Mouse (Mus musculus) heart, postnatal 0 days (tissue): ENCODE data around the gene Tmem242. TPM values are rescaled to one million over a fixed set of nuclear protein-coding genes. Genes with fewer than 3 reads are reported as not detected.
"Not testable (repeated sequence)": the region's sequence is repeated elsewhere in the genome, so short reads cannot be mapped to it uniquely, and the experiment has no call there.

ENCODE experiments used
- ATAC-seq: fragments of 200-750 bp; cut with Nextera tagmentation; 2 replicates; pipeline ENCODE4 v1.8.0; 2017; ENCODE audit warnings: low read depth, moderate number of reproducible peaks, moderate library complexity; ENCODE audit not compliant: insufficient read depth
- DNase-seq: peaks from one replicate; pipeline ENCODE4 v3.0.0-alpha.2; 2016; ENCODE audit warnings: low spot score
- H3K27ac ChIP-seq: fragments of 300-500 bp; sonication (generic); 2 replicates; pipeline ENCODE4 v1.5.1; 2014; ENCODE audit warnings: low read depth, mild to moderate bottlenecking
- H3K27me3 ChIP-seq: fragments of 300-500 bp; sonication (generic); 2 replicates; pipeline ENCODE4 v1.6.1; 2014; ENCODE audit warnings: low read length, mixed read lengths; ENCODE audit not compliant: control insufficient read depth, insufficient read depth
- H3K36me3 ChIP-seq: fragments of 300-500 bp; sonication (generic); replicated peaks from 2 replicates; pipeline ENCODE4 v1.6.1; 2014; ENCODE audit warnings: low read length, mixed read lengths; ENCODE audit not compliant: control insufficient read depth, insufficient read depth
- H3K4me1 ChIP-seq: fragments of 300-500 bp; sonication (generic); 2 replicates; pipeline ENCODE4 v1.6.1; 2014; ENCODE audit warnings: antibody characterized with exemption; ENCODE audit not compliant: control insufficient read depth, insufficient read depth
- H3K4me2 ChIP-seq: fragments of 300-500 bp; sonication (generic); 2 replicates; pipeline ENCODE4 v1.6.1; 2014; ENCODE audit warnings: low read depth, mild to moderate bottlenecking, low read length, moderate library complexity
- H3K4me3 ChIP-seq: fragments of 300-500 bp; sonication (generic); 2 replicates; pipeline ENCODE4 v1.5.1; 2014; ENCODE audit warnings: low read depth, low read length
- H3K9ac ChIP-seq: fragments of 300-500 bp; sonication (generic); replicated peaks from 2 replicates; pipeline ENCODE4 v1.6.1; 2014; ENCODE audit warnings: low read depth, low read length, mixed read lengths
- H3K9me3 ChIP-seq: fragments of 300-500 bp; sonication (generic); replicated peaks from 2 replicates; pipeline ENCODE4 v1.6.1; 2016; ENCODE audit warnings: low read length; ENCODE audit not compliant: control insufficient read depth
- CTCF ChIP-seq: IDR thresholded peaks from 2 replicates; pipeline ENCODE4 v1.5.1; 2016; ENCODE audit warnings: antibody characterized with exemption, control low read depth, low read depth
- EP300 ChIP-seq: IDR thresholded peaks from 2 replicates; pipeline ENCODE4 v1.6.1; 2016; ENCODE audit warnings: antibody characterized with exemption, low read depth
- WGBS: fragments of 180-500 bp; shearing (Covaris S2); extraction: QIAGEN DNeasy Blood & Tissue Kit; methylation state at CpG from one replicate; pipeline ENCODE4 v1.1.7; 2014; 5-methylcytosine and 5-hydroxymethylcytosine counted together
- polyA plus RNA-seq: library from polyadenylated mRNA; unstranded; fragments of >200 nt; fragmentation: Nextera tagmentation; extraction: Ambion mirVana; gene quantifications from 2 replicates; pipeline ENCODE4 v1.2.1, GENCODE M21; 2015
- total RNA-seq: library from RNA; depleted of rRNA; stranded (reverse); fragments of >200 nt; gene quantifications from 2 replicates; pipeline ENCODE4 v1.2.3, GENCODE M21; 2014; ENCODE audit warnings: low replicate concordance

Gene Tmem242
- total and polyA plus RNA-seq, 2 experiments from 2014 or later, result 81.7 to 150 TPM

DNA sequence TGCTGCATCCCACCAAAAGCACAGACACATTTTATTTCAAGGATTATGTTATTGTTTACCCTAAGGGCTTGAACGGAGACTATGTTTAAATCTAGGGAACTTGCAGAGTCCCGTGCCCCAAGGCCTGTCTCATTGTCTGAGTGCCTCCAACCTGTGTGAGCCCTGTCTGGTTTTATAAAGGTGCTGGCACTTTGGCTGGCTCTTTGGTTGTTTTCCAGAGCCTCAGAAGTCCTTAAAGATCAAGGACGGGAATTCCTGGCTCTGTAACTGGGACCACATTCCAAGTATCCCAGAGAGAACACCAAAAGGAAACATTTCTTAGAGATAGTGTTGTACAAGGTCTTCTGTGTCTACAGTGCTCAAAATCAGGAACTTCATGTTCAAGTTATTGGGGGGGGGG lies 3.2 kb upstream of the Tmem242 start:
- Histone ChIP-seq H3K4me1 (peaks cover 9% of the 10 kb centered on the region), H3K4me2 (no peak overlapping the region), H3K27ac (no peak overlapping the region), H3K4me3 (no peak overlapping the region), H3K27me3 (no peaks in the 10 kb centered on the region), H3K9ac (no peak overlapping the region), H3K9me3 (no peaks in the 10 kb centered on the region), H3K36me3 (no peaks in the 10 kb centered on the region)
- DNase-seq, result no peak
- no peak for ATAC-seq
- no peak for TF ChIP-seq EP300
- TF ChIP-seq CTCF, result no peak
- 55% methylated on average over 3 of the region's 3 CpGs for WGBS

DNA sequence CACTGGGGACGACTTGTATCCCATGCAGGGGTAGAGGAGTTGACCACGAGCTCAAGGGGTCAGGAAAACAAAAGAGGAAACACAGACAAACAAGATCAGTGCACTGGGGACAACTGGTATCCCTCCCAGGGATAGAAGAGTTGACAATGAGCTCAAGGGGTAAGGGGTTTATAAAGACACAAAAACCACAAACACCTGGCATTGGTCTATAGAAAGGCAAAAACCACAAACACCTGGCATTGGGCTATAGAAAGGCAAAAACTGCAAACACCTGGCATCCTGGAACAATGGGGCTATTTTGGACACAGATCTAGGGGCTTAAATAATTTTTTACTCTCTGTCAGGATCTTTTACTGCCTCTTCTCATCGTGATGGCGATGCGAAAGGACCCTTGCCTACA lies 2.3 kb upstream of the Tmem242 start:
- not testable (repeated sequence) for H3K4me2 ChIP-seq, H3K36me3 ChIP-seq, H3K4me3 ChIP-seq, H3K27ac ChIP-seq, H3K27me3 ChIP-seq, DNase-seq, H3K9ac ChIP-seq, ATAC-seq, H3K4me1 ChIP-seq, H3K9me3 ChIP-seq
- WGBS, result 72% methylated on average over 5 of the region's 5 CpGs

DNA sequence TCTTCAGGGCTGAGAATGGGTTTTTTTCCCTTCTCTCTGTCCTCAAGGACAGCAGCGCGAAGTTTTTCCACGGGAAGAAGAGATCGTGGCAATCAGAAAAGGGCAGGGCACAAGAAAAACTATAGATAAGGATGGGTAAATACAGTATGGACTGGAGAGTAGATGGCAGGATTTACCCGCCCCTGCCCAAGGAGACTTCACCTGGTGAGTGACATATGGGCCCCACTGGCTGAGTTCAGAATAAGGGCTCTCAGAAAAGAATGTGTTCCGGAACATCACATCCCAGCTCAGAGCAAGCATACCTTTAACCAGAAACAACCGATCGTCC lies 264 bp downstream of the Tmem242 start:
- Histone ChIP-seq H3K36me3 (peaks cover 9% of the 10 kb centered on the region), H3K27me3 (no peaks in the 10 kb centered on the region), H3K4me2 (peak overlapping the region; percentile 86), H3K27ac (peak overlapping the region; percentile 72), H3K9me3 (no peaks in the 10 kb centered on the region), H3K9ac (peak overlapping the region; percentile 65), H3K4me3 (peak overlapping the region; percentile 64), H3K4me1 (peaks cover 9% of the 10 kb centered on the region)
- ATAC-seq (peak; percentile 33), DNase-seq (no peak)
- TF ChIP-seq EP300, result no peak
- TF ChIP-seq CTCF, result no peak
- WGBS, result 2% methylated on average over 8 of the region's 8 CpGs

DNA sequence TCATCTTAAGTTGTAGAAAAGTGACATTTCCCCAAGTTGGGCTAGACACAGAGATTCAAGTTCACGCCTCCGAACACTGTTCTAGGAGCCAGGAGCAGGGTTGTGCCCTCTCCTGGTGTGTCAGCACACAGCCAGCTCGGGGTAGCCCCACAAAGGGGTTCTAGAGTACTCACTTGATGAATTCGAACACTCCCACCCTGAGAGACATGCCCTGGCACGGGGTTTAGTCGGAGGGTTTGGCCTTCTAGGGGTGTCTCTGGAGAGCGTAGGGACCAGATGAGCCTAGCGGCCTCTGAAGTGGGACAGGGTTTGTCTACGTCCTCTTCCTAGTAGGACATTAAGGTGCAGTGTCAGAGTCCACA lies 10.3 kb downstream of the Tmem242 start:
- Histone ChIP-seq H3K36me3 (peaks cover 46% of the 10 kb centered on the region), H3K9ac (no peak overlapping the region), H3K9me3 (no peaks in the 10 kb centered on the region), H3K4me2 (no peak overlapping the region), H3K4me3 (no peak overlapping the region), H3K4me1 (peaks cover 8% of the 10 kb centered on the region), H3K27ac (no peak overlapping the region), H3K27me3 (no peaks in the 10 kb centered on the region)
- no peak for TF ChIP-seq EP300
- no peak for TF ChIP-seq CTCF
- WGBS, result 76% methylated on average over 9 of the region's 9 CpGs
- no peak for DNase-seq
- ATAC-seq, result peak; percentile 15; the same call in 1 of the 2 replicates

DNA sequence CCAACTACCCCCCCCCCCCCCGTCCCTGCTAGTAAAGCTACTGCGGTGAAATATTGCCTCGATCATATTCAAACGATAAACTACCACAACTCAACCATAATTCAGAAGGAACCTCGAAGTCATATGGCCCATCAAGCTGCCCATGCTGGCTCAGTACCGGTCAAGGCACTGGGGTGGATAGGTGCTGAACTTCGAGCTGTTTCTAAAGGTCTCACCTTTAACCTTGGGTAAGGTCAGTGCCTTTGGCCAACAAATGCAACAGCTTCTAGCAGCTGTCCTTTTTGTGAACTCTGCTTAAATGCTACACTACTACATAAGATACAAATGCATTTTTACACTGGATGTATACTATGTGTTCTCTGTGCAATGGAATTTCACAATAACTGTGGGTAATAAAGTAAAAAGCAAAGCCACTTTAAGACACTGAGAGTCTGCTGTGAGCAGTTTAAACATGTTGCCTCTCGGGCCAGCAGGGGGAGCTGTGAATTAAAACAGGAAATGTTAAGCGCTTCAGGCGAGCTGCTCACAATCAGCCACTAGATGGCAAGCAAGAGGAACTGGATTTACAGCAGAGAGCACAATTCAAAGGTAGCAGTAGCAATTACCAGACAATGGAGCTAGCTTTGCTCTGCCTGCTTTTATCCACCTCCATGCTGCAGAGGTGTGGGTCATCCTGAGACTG lies 10.8 kb downstream of the Tmem242 start:
- TF ChIP-seq CTCF (peak; percentile 99), EP300 (no peak)
- WGBS, result 53% methylated on average over 10 of the region's 10 CpGs
- H3K36me3 ChIP-seq, result peaks cover 46% of the 10 kb centered on the region

DNA sequence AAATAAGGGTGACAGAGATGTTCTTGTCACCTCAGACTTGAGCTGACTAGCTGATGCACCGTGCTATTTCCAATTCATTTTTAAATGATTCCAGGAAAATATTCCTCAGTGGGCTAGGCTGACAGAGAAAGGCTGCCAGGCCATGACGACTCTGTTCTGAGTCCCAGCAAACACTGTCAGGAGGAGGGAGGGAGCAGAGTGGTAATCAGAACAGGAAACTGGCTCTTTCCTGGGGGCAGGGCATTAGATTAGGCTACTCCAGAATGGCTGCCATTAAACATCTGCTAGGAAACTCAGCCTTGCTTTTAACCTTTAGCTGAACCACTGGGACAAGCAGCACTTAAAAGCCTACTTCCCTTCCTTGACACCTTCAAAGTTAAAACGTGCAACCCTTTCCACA lies 14.9 kb downstream of the Tmem242 start:
- Histone ChIP-seq H3K4me3 (no peak overlapping the region), H3K36me3 (peaks cover 16% of the 10 kb centered on the region), H3K4me1 (peaks cover 11% of the 10 kb centered on the region), H3K4me2 (no peak overlapping the region), H3K9ac (no peak overlapping the region), H3K27me3 (no peaks in the 10 kb centered on the region), H3K27ac (no peak overlapping the region), H3K9me3 (no peaks in the 10 kb centered on the region)
- 36% methylated on average over 3 of the region's 3 CpGs for WGBS
- peak; percentile 18; the same call in 1 of the 2 replicates for ATAC-seq
- TF ChIP-seq CTCF, result no peak
- DNase-seq, result peak; percentile 45

More for the DNA sequence above, 10.8 kb downstream of the Tmem242 start:
- ATAC-seq (peak; percentile 74), DNase-seq (peak; percentile 90)
- Histone ChIP-seq H3K27me3 (no peaks in the 10 kb centered on the region), H3K4me3 (no peak overlapping the region), H3K4me2 (no peak overlapping the region), H3K9ac (no peak overlapping the region), H3K27ac (no peak overlapping the region), H3K9me3 (no peaks in the 10 kb centered on the region), H3K4me1 (peaks cover 11% of the 10 kb centered on the region)
